Mouse (Mus musculus) small intestine, adult 2 months (tissue): ENCODE data around the gene Tubgcp2.

Experiments used
- CTCF ChIP-seq: fragments of 200-500 bp; IDR thresholded peaks from 2 replicates; pipeline ENCODE4 v1.5.1; 2012; ENCODE audit warnings: low read depth, mild to moderate bottlenecking, control low read depth, inconsistent platforms, low read length, moderate library complexity, mixed read lengths; ENCODE audit not compliant: insufficient replicate concordance, insufficient read length; ENCODE audit errors: extremely low read depth
- POLR2A ChIP-seq: fragments of 200-500 bp; IDR thresholded peaks from 2 replicates; pipeline ENCODE4 v1.6.1; 2012; ENCODE audit warnings: low read depth, mild to moderate bottlenecking, control low read depth, inconsistent platforms, low read length, moderate library complexity

DNA sequence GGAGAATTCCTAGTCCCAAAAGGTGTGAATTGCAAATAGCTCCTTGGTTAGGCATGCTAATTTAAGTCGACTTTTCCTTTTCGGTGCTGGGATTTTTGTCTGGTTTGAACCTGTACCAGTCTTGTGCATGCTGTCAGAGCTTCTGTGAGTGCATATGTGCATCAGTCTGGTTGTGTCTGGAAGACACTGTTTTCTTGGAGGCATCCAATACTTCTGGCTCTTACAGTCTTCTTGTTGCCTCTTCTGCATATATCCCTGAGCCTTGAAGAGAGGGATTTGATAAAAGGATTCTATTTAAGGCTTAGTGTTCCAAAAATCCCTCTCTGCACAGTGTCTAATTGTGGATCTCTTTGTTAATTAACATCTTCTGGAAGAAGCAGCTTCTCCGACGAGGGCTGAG lies 17.7 kb upstream of the Tubgcp2 start:
- TF ChIP-seq CTCF (no peak), POLR2A (no peak)
